Mouse (Mus musculus): ENCODE measurements at regions not wholly inside any gene's neighbourhood (a gene's known extent, or its start where the extent isn't known, plus 50 kb on each side); places are given as distances from the start of the nearest gene placed in this dataset.

DNA sequence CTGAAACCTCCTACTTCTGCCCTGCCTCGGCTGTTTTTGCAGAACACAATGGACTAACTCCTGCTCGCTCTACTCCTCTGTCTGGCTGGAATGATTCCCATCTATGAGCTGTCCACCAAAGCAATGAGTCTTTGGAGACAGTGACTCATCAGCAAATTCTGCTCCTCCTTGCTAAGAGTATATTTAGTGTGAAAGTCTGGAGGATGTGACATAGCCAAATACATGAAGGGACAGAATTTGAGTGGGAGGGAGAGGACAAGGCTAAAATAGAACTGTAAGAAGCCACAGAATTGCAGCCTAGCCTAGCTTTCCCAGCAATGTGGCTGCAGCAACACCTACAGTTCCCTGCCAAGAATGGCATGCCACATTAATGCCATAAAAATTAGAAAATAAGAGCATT, 390.9 kb downstream of the Tmem161b start:
- 0 out of 2 replicates have a peak, but pooled peaks have one; percentile 14 for TF ChIP-seq CTCF (IDR thresholded peaks at IDR 0.05; ENCODE audit: low read depth)
- TF ChIP-seq EP300 (optimal IDR thresholded peaks at IDR 0.05): no peak
